Mouse (Mus musculus) hindbrain, embryonic 11.5 days (tissue): Measurements from ENCODE around the gene Ctcfl. TPM values are rescaled to one million over a fixed set of nuclear protein-coding genes. Genes with fewer than 3 reads are reported as not detected.

Source experiments
- ATAC-seq: fragments of 200-750 bp; cut with Nextera tagmentation; 2 replicates; pipeline ENCODE4 v1.8.0; 2017; ENCODE audit warnings: mild to moderate bottlenecking, moderate TSS enrichment, moderate library complexity; ENCODE audit not compliant: low FRiP score
- DNase-seq: peaks from one replicate; pipeline ENCODE4 v3.0.0-alpha.2; 2015; ENCODE audit warnings: low spot score
- H3K27ac ChIP-seq: fragments of 300-500 bp; sonication (generic); 2 replicates; pipeline ENCODE4 v1.5.1; 2014; ENCODE audit warnings: mild to moderate bottlenecking, low read depth, low read length
- H3K27me3 ChIP-seq: fragments of 300-500 bp; sonication (generic); 2 replicates; pipeline ENCODE4 v1.6.1; 2014; ENCODE audit warnings: mild to moderate bottlenecking, low read length, moderate library complexity, mixed read lengths; ENCODE audit not compliant: control insufficient read depth, insufficient read depth
- H3K36me3 ChIP-seq: fragments of 300-500 bp; sonication (generic); 2 replicates; pipeline ENCODE4 v1.6.1; 2014; ENCODE audit warnings: mild to moderate bottlenecking, low read length, moderate library complexity, mixed read lengths; ENCODE audit not compliant: control insufficient read depth, insufficient read depth
- H3K4me1 ChIP-seq: fragments of 300-500 bp; sonication (generic); replicated peaks from 2 replicates; pipeline ENCODE4 v1.6.1; 2014; ENCODE audit warnings: low read length, mixed read lengths; ENCODE audit not compliant: control insufficient read depth, insufficient read depth
- H3K4me2 ChIP-seq: fragments of 300-500 bp; sonication (generic); replicated peaks from 2 replicates; pipeline ENCODE4 v1.6.1; 2014; ENCODE audit warnings: mild to moderate bottlenecking, low read depth, low read length
- H3K4me3 ChIP-seq: fragments of 300-500 bp; sonication (generic); 2 replicates; pipeline ENCODE4 v1.5.1; 2014; ENCODE audit warnings: low read depth, low read length
- H3K9ac ChIP-seq: fragments of 300-500 bp; sonication (generic); 2 replicates; pipeline ENCODE4 v1.6.1; 2014; ENCODE audit warnings: low read depth, low read length
- H3K9me3 ChIP-seq: fragments of 300-500 bp; sonication (generic); 2 replicates; pipeline ENCODE4 v1.6.1; 2016; ENCODE audit warnings: low read length; ENCODE audit not compliant: control insufficient read depth
- WGBS: fragments of 180-500 bp; shearing (Covaris S2); extraction: QIAGEN DNeasy Blood & Tissue Kit; methylation state at CpG from one replicate; pipeline ENCODE4 v1.1.7; 2014; 5-methylcytosine and 5-hydroxymethylcytosine counted together
- polyA plus RNA-seq: library from polyadenylated mRNA; unstranded; fragments of >200 nt; fragmentation: Nextera tagmentation; extraction: Ambion mirVana; gene quantifications from 2 replicates; pipeline ENCODE4 v1.2.1, GENCODE M21; 2014

Gene Ctcfl
- polyA plus RNA-seq, 1 experiment from 2014 or later = 0.06 TPM

DNA sequence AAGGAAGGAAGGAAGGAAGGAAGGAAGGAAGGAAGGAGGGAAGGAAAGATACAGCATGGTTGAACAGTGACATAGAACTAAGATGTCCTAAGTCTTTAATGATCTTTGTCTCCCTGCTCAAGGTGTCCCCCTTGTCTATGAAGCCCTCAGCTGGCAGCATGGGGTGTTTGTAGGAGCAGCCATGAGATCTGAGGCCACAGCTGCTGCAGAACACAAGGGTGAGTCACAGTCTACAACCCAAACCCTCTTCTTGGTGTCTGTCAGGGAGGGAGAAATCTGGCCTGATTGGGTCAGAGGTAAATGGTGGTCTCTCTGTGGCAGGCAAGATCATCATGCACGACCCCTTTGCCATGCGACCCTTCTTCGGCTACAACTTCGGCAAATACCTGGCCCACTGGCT is 38.5 kb upstream of the Ctcfl start:
- ATAC-seq (no peak), DNase-seq (no peak)
- no peaks in the 10 kb centered on the region for H3K4me1 ChIP-seq
- no peak overlapping the region for H3K27ac ChIP-seq
- no peaks in the 10 kb centered on the region for H3K9me3 ChIP-seq
- no peaks in the 10 kb centered on the region for H3K36me3 ChIP-seq
- H3K4me2 ChIP-seq = no peak overlapping the region
- WGBS = 97% methylated on average over 4 of the region's 4 CpGs
- H3K27me3 ChIP-seq = no peaks in the 10 kb centered on the region
- H3K4me3 ChIP-seq = no peak overlapping the region
- H3K9ac ChIP-seq = no peak overlapping the region

DNA sequence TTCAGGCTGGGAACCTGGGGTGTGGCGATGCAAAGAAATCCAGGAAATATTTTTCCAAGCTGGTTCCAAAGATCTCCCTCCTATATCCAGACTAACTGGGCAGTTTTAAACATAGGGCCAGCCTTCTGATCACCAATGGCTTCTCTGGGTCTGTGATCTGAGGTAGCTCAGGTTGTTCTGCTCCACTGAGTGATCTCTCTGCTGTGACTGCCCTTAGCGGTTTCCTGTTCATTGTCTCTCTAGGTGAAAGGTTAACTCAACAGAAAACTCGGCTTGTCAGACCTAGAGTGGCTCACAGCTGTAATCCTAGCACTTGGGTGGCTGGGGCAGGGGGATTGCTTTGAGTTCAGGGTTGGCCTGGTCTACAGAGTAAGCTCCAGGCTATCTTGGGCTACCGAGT is 38.1 kb upstream of the Ctcfl start:
- H3K9me3 ChIP-seq = no peaks in the 10 kb centered on the region
- ATAC-seq (no peak), DNase-seq (no peak)
- H3K27me3 ChIP-seq = no peaks in the 10 kb centered on the region
- H3K9ac ChIP-seq = no peak overlapping the region
- H3K4me2 ChIP-seq = no peak overlapping the region
- H3K4me3 ChIP-seq = no peak overlapping the region
- WGBS = 64% methylated on average over 4 of the region's 4 CpGs
- no peak overlapping the region for H3K27ac ChIP-seq
- no peaks in the 10 kb centered on the region for H3K36me3 ChIP-seq
- no peaks in the 10 kb centered on the region for H3K4me1 ChIP-seq

- no peaks in the 10 kb centered on the region for H3K9me3 ChIP-seq
- H3K4me1 ChIP-seq = no peaks in the 10 kb centered on the region
- ATAC-seq = no peak
- H3K27me3 ChIP-seq = no peaks in the 10 kb centered on the region
- no peaks in the 10 kb centered on the region for H3K36me3 ChIP-seq
- H3K4me2 ChIP-seq = no peak overlapping the region
- DNase-seq = no peak
- no peak overlapping the region for H3K27ac ChIP-seq
- no peak overlapping the region for H3K9ac ChIP-seq
- H3K4me3 ChIP-seq = no peak overlapping the region
- 91% methylated on average over 13 of the region's 13 CpGs for WGBS
These were observed 37.6 kb upstream of the Ctcfl start for GRCm38 (mm10) chr2:173156923-173157322.

DNA sequence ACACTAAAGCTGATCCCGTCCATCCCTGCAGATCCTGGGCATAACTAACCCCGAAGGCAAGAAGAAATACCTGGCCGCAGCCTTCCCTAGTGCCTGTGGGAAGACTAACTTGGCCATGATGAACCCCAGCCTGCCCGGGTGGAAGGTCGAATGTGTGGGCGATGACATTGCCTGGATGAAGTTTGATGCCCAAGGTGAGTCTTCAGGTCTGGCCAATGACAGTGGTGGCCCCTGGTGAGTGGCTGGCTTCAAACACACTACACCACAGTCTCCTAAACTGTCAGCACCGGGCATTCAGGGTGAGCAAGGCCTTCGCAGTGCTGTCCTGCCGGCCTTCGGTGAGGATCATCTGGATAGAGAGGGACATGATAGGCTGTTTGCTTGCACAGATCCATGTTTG is 36.6 kb upstream of the Ctcfl start:
- Histone ChIP-seq H3K4me2 (no peak overlapping the region), H3K4me1 (no peaks in the 10 kb centered on the region), H3K4me3 (no peak overlapping the region), H3K9ac (no peak overlapping the region), H3K27me3 (no peaks in the 10 kb centered on the region), H3K36me3 (no peaks in the 10 kb centered on the region), H3K9me3 (no peaks in the 10 kb centered on the region), H3K27ac (no peak overlapping the region)
- ATAC-seq = no peak
- 93% methylated on average over 10 of the region's 10 CpGs for WGBS
- DNase-seq = no peak

DNA sequence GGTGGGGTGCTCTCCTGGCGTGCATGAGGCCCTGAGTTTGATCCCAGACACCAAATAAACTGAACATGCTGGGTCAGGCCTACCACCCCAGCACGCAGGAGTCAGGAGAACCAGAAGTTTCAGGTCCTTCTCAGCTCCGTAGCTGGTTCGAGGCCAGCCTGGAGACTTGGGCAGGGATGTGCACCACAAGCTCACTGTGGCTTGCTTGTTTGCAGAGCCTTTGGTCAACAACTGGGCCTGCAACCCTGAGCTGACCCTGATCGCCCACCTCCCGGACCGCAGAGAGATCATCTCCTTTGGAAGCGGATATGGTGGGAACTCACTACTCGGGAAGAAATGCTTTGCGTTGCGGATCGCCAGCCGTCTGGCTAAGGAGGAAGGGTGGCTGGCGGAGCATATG is 35.6 kb upstream of the Ctcfl start:
- Histone ChIP-seq H3K9ac (no peak overlapping the region), H3K9me3 (no peaks in the 10 kb centered on the region), H3K4me1 (no peaks in the 10 kb centered on the region), H3K4me2 (no peak overlapping the region), H3K4me3 (no peak overlapping the region), H3K27ac (no peak overlapping the region), H3K27me3 (no peaks in the 10 kb centered on the region), H3K36me3 (no peaks in the 10 kb centered on the region)
- DNase-seq (no peak), ATAC-seq (no peak)
- 91% methylated on average over 14 of the region's 14 CpGs for WGBS

DNA sequence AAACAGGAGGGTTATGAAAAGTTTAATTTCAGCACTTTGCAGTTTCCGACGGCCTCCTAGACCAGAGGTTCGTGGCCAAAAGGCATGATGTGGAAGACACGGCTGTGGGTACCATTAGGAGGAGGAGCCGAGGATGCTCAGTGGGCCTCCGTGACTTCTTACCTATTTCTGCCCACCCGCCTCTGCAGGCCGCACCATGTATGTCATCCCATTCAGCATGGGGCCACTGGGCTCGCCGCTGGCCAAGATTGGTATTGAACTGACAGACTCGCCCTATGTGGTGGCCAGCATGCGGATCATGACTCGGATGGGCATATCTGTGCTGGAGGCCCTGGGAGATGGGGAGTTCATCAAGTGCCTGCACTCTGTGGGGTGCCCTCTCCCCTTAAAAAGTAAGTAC is 35.2 kb upstream of the Ctcfl start:
- no peaks in the 10 kb centered on the region for H3K27me3 ChIP-seq
- ATAC-seq = no peak
- no peak overlapping the region for H3K9ac ChIP-seq
- no peaks in the 10 kb centered on the region for H3K9me3 ChIP-seq
- no peak overlapping the region for H3K4me2 ChIP-seq
- H3K4me1 ChIP-seq = no peaks in the 10 kb centered on the region
- 93% methylated on average over 13 of the region's 13 CpGs for WGBS
- H3K4me3 ChIP-seq = no peak overlapping the region
- no peak overlapping the region for H3K27ac ChIP-seq
- DNase-seq = no peak
- no peaks in the 10 kb centered on the region for H3K36me3 ChIP-seq

GRCm38 (mm10) chr2:173153266-173153665 is 33.9 kb upstream of the Ctcfl start:
- no peaks in the 10 kb centered on the region for H3K9me3 ChIP-seq
- ATAC-seq (no peak), DNase-seq (no peak)
- H3K4me3 ChIP-seq = no peak overlapping the region
- H3K36me3 ChIP-seq = no peaks in the 10 kb centered on the region
- H3K4me1 ChIP-seq = no peaks in the 10 kb centered on the region
- WGBS = 92% methylated on average over 10 of the region's 10 CpGs
- H3K9ac ChIP-seq = no peak overlapping the region
- no peaks in the 10 kb centered on the region for H3K27me3 ChIP-seq
- no peak overlapping the region for H3K4me2 ChIP-seq
- no peak overlapping the region for H3K27ac ChIP-seq

GRCm38 (mm10) chr2:173152436-173153151 is 33.3 kb upstream of the Ctcfl start, which contains the start of gene Pck1:
Pck1 (plus strand) TSS chr2:173153048.
- ATAC-seq (no peak), DNase-seq (no peak)
- WGBS = 85% methylated on average over 13 of the region's 13 CpGs
- no peak within 1 kb of the TSS for H3K9ac ChIP-seq
- H3K4me3 ChIP-seq = no peak within 1 kb of the TSS
- H3K4me1 ChIP-seq = no peaks in the 10 kb centered on the region
- no peaks in the 10 kb centered on the region for H3K9me3 ChIP-seq
- H3K27ac ChIP-seq = no peak within 1 kb of the TSS
- no peaks in the 10 kb centered on the region for H3K27me3 ChIP-seq
- no peaks in the 10 kb centered on the region for H3K36me3 ChIP-seq
- no peak within 1 kb of the TSS for H3K4me2 ChIP-seq

GRCm38 (mm10) chr2:173151784-173152284 is 32.5 kb upstream of the Ctcfl start:
- DNase-seq (no peak), ATAC-seq (no peak)
- no peaks in the 10 kb centered on the region for H3K36me3 ChIP-seq
- no peak overlapping the region for H3K4me2 ChIP-seq
- H3K4me1 ChIP-seq = no peaks in the 10 kb centered on the region
- H3K27me3 ChIP-seq = no peaks in the 10 kb centered on the region
- H3K27ac ChIP-seq = no peak overlapping the region
- 87% methylated on average over 7 of the region's 7 CpGs for WGBS
- H3K4me3 ChIP-seq = no peak overlapping the region
- no peaks in the 10 kb centered on the region for H3K9me3 ChIP-seq
- H3K9ac ChIP-seq = no peak overlapping the region
